Mouse (Mus musculus): Measurements from ENCODE around the gene Fcrls.

- TF ChIP-seq CTCF (IDR thresholded peaks at IDR 0.05; ENCODE audit: extremely low read depth, insufficient read depth, low read length) (no peak), POLR2A (IDR thresholded peaks at IDR 0.05; ENCODE audit: extremely low read depth, insufficient read depth, low read length) (no peak)
Observed at GRCm38 (mm10) chr3:87206336-87207075, 57.0 kb downstream of the Fcrls start.
